Mouse (Mus musculus): ENCODE measurements around the gene Tbc1d17. TPM values are rescaled to one million over a fixed set of nuclear protein-coding genes. Genes with fewer than 3 reads are reported as not detected.
A peak's percentile ranks its signal among the peaks of the same experiment; 100 is the strongest.

The Tbc1d17 gene
- polyA plus RNA-seq, 1 experiment from 2014 or later, result 84.0 TPM

- 46% methylated on average over 4 of the region's 5 CpGs for WGBS
- H3K9ac ChIP-seq (replicated peaks; ENCODE audit: low read depth), result no peak overlapping the region
- H3K4me1 ChIP-seq (ENCODE audit: insufficient read depth, low read depth, low read length), result peaks cover 18% of the 10 kb centered on the region; the same call in 1 of the 2 replicates
- ATAC-seq (no peak), DNase-seq (ENCODE audit: low spot score) (no peak)
- no peak overlapping the region for H3K4me3 ChIP-seq (ENCODE audit: low read depth, low read length)
- H3K9me3 ChIP-seq (ENCODE audit: low read length), result no peaks in the 10 kb centered on the region
- H3K27ac ChIP-seq (ENCODE audit: low read length), result no peak overlapping the region
- H3K4me2 ChIP-seq (replicated peaks; ENCODE audit: low read depth, low read length), result no peak overlapping the region
- no peaks in the 10 kb centered on the region for H3K36me3 ChIP-seq (ENCODE audit: insufficient read depth, low read length)
- TF ChIP-seq CTCF (IDR thresholded peaks at IDR 0.05) (no peak), EP300 (IDR thresholded peaks at IDR 0.05) (no peak)
- H3K27me3 ChIP-seq (replicated peaks; ENCODE audit: insufficient read depth, low read length), result no peaks in the 10 kb centered on the region
Observed at GRCm38 (mm10) chr7:44819863-44820262, 29.0 kb downstream of the Tbc1d17 start.

DNA sequence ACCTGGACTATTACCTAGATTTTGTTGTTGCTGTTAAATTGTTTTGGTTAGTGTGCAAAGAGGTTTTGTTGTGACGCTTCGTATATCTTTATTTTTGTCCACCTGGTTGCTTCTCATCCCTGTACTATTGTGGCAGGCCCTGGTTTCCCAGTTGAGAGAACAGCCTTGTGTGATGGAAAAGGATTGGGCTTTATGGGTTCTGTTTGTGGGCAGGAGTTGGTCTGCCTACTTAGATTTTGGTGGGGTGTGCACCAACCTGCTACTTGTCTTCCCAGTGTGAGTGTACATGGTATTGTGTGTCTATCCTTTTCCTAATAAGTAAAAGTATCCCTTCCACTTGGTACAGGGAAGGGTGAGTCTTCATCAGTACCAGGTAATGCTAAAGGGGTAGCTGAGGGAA, 29.5 kb downstream of the Tbc1d17 start:
- H3K27ac ChIP-seq (ENCODE audit: low read length), result no peak overlapping the region; the same call in 1 of the 2 replicates

GRCm38 (mm10) chr7:44818751-44819235, 30.1 kb downstream of the Tbc1d17 start:
- H3K4me2 ChIP-seq (replicated peaks; ENCODE audit: low read depth, low read length), result 0 out of 2 replicates have a peak overlapping the region, but pooled peaks have one; percentile 17
- H3K27ac ChIP-seq (ENCODE audit: low read length), result no peak overlapping the region; the same call in 1 of the 2 replicates
- H3K4me3 ChIP-seq (ENCODE audit: low read depth, low read length), result no peak overlapping the region; the same call in 1 of the 2 replicates
- no peaks in the 10 kb centered on the region for H3K36me3 ChIP-seq (ENCODE audit: insufficient read depth, low read length)
- H3K9me3 ChIP-seq (ENCODE audit: low read length), result no peaks in the 10 kb centered on the region
- no peak for DNase-seq (ENCODE audit: low spot score)
- WGBS, result 35% methylated on average over 6 of the region's 6 CpGs
- H3K4me1 ChIP-seq (ENCODE audit: insufficient read depth, low read depth, low read length), result peaks cover 18% of the 10 kb centered on the region; the same call in 1 of the 2 replicates
- no peak overlapping the region for H3K9ac ChIP-seq (replicated peaks; ENCODE audit: low read depth)
- no peak for ATAC-seq
- TF ChIP-seq CTCF (IDR thresholded peaks at IDR 0.05), result no peak
- TF ChIP-seq EP300 (IDR thresholded peaks at IDR 0.05), result no peak
- H3K27me3 ChIP-seq (replicated peaks; ENCODE audit: insufficient read depth, low read length), result no peaks in the 10 kb centered on the region

More for the DNA sequence above, 29.5 kb downstream of the Tbc1d17 start:
- DNase-seq (ENCODE audit: low spot score), result no peak
- peaks cover 18% of the 10 kb centered on the region; the same call in 1 of the 2 replicates for H3K4me1 ChIP-seq (ENCODE audit: insufficient read depth, low read depth, low read length)
- H3K36me3 ChIP-seq (ENCODE audit: insufficient read depth, low read length), result no peaks in the 10 kb centered on the region
- H3K4me2 ChIP-seq (replicated peaks; ENCODE audit: low read depth, low read length), result no peak overlapping the region
- no peak for TF ChIP-seq EP300 (IDR thresholded peaks at IDR 0.05)
- TF ChIP-seq CTCF (IDR thresholded peaks at IDR 0.05), result no peak
- H3K27me3 ChIP-seq (replicated peaks; ENCODE audit: insufficient read depth, low read length), result no peaks in the 10 kb centered on the region
- 87% methylated on average over 2 of the region's 2 CpGs for WGBS
- H3K9ac ChIP-seq (replicated peaks; ENCODE audit: low read depth), result no peak overlapping the region; the same call in 1 of the 2 replicates
- no peaks in the 10 kb centered on the region for H3K9me3 ChIP-seq (ENCODE audit: low read length)
- no peak for ATAC-seq
- H3K4me3 ChIP-seq (ENCODE audit: low read depth, low read length), result no peak overlapping the region

DNA sequence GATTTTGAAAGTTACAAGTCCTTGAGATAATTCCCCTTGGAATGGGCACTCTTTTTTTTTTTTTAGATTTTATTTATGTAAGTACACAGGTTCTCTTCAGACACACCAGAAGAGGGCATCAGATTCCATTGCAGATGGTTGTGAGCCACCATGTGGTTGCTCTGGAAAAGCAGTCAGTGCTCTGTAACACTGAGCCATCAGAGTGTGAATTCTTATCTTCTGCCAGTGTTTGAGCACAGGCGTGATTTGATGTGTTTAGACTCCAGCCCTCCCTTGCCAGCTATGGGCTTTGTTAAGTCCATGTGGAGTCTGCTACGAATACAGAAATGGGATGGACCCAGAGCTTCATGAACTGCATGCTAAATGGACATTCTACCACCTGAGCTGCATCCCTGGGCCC, 30.7 kb downstream of the Tbc1d17 start:
- H3K27me3 ChIP-seq (replicated peaks; ENCODE audit: insufficient read depth, low read length), result no peaks in the 10 kb centered on the region
- H3K4me2 ChIP-seq (replicated peaks; ENCODE audit: low read depth, low read length), result peak overlapping the region; percentile 82; the same call in 1 of the 2 replicates
- no peak overlapping the region for H3K27ac ChIP-seq (ENCODE audit: low read length)
- TF ChIP-seq EP300 (IDR thresholded peaks at IDR 0.05), result no peak
- TF ChIP-seq CTCF (IDR thresholded peaks at IDR 0.05), result peak; percentile 62
- peak; percentile 59 for DNase-seq (ENCODE audit: low spot score)
- no peaks in the 10 kb centered on the region for H3K9me3 ChIP-seq (ENCODE audit: low read length)
- no peaks in the 10 kb centered on the region for H3K36me3 ChIP-seq (ENCODE audit: insufficient read depth, low read length)
- peaks cover 18% of the 10 kb centered on the region; the same call in 1 of the 2 replicates for H3K4me1 ChIP-seq (ENCODE audit: insufficient read depth, low read depth, low read length)
- H3K4me3 ChIP-seq (ENCODE audit: low read depth, low read length), result no peak overlapping the region
- 24% methylated on average over 2 of the region's 2 CpGs for WGBS
- no peak overlapping the region for H3K9ac ChIP-seq (replicated peaks; ENCODE audit: low read depth)
- ATAC-seq, result no peak

GRCm38 (mm10) chr7:44817441-44817840, 31.4 kb downstream of the Tbc1d17 start:
- DNase-seq (ENCODE audit: low spot score) (peak; percentile 4), ATAC-seq (no peak)
- Histone ChIP-seq H3K36me3 (ENCODE audit: insufficient read depth, low read length) (no peaks in the 10 kb centered on the region), H3K9me3 (ENCODE audit: low read length) (no peaks in the 10 kb centered on the region), H3K9ac (replicated peaks; ENCODE audit: low read depth) (peak overlapping the region; percentile 82), H3K27ac (ENCODE audit: low read length) (peak overlapping the region; percentile 96; the same call in 1 of the 2 replicates), H3K4me3 (ENCODE audit: low read depth, low read length) (peak overlapping the region; percentile 90), H3K27me3 (replicated peaks; ENCODE audit: insufficient read depth, low read length) (no peaks in the 10 kb centered on the region), H3K4me1 (ENCODE audit: insufficient read depth, low read depth, low read length) (peaks cover 18% of the 10 kb centered on the region; the same call in 1 of the 2 replicates), H3K4me2 (replicated peaks; ENCODE audit: low read depth, low read length) (peak overlapping the region; percentile 82)
- TF ChIP-seq EP300 (IDR thresholded peaks at IDR 0.05) (no peak), CTCF (IDR thresholded peaks at IDR 0.05) (no peak)
- WGBS, result 15% methylated on average over 3 of the region's 3 CpGs

- Histone ChIP-seq H3K27me3 (replicated peaks; ENCODE audit: insufficient read depth, low read length) (no peaks in the 10 kb centered on the region), H3K4me3 (ENCODE audit: low read depth, low read length) (peak within 1 kb of the TSS; percentile 90), H3K27ac (ENCODE audit: low read length) (peak within 1 kb of the TSS; percentile 96), H3K9ac (replicated peaks; ENCODE audit: low read depth) (peak within 1 kb of the TSS; percentile 82), H3K36me3 (ENCODE audit: insufficient read depth, low read length) (no peaks in the 10 kb centered on the region; the same call in 1 of the 2 replicates), H3K9me3 (ENCODE audit: low read length) (no peaks in the 10 kb centered on the region), H3K4me1 (ENCODE audit: insufficient read depth, low read depth, low read length) (peaks cover 18% of the 10 kb centered on the region; the same call in 1 of the 2 replicates), H3K4me2 (replicated peaks; ENCODE audit: low read depth, low read length) (peak within 1 kb of the TSS; percentile 82)
- ATAC-seq (peak; percentile 18), DNase-seq (ENCODE audit: low spot score) (peak; percentile 67)
- WGBS, result 2% methylated on average over 32 of the region's 57 CpGs
- TF ChIP-seq CTCF (IDR thresholded peaks at IDR 0.05) (no peak), EP300 (IDR thresholded peaks at IDR 0.05) (no peak)
Observed at GRCm38 (mm10) chr7:44816470-44817021, 32.3 kb downstream of the Tbc1d17 start, which contains the start of gene Atf5. Gene Atf5, minus strand, starts transcription at chr7:44816658.

All from lung, postnatal 0 days (tissue).